Mouse (Mus musculus) CH12.LX (cell line): ENCODE measurements at regions not wholly inside any gene's neighbourhood (a gene's known extent, or its start where the extent isn't known, plus 50 kb on each side); places are given as distances from the start of the nearest gene placed in this dataset.

Experiments
- DNase-seq: peaks from one replicate; pipeline ENCODE4 v3.0.0-alpha.2; 2013; ENCODE audit errors: extremely low read depth
- H3K27ac ChIP-seq: 2 replicates; pipeline ENCODE4 v1.5.1; 2012; ENCODE audit warnings: low read depth, mild to moderate bottlenecking, control low read depth, moderate library complexity; ENCODE audit not compliant: insufficient read depth
- H3K27me3 ChIP-seq: replicated peaks from 2 replicates; pipeline ENCODE3; 2012; ENCODE audit warnings: inconsistent platforms
- H3K36me3 ChIP-seq, 2 experiments: replicated peaks in 1 of 2; 2 replicates each; pipeline versions ENCODE3 to v1.6.1; 2012; ENCODE audit warnings: inconsistent platforms in 1 of 2, low read length in 1 of 2, mild to moderate bottlenecking in 1 of 2, mixed read lengths in 1 of 2, moderate library complexity in 1 of 2; ENCODE audit not compliant: control insufficient read depth in 1 of 2, insufficient read depth in 1 of 2
- H3K4me1 ChIP-seq, 2 experiments: 2 replicates each; pipeline ENCODE4 v1.6.1; 2012; ENCODE audit warnings: inconsistent platforms in 1 of 2, moderate library complexity in 1 of 2; ENCODE audit not compliant: insufficient read depth in 2 of 2, control insufficient read depth in 1 of 2
- H3K4me2 ChIP-seq: 2 replicates; pipeline ENCODE4 v1.6.1; 2012; ENCODE audit warnings: low read depth, mild to moderate bottlenecking, control low read depth; ENCODE audit not compliant: poor library complexity, insufficient read depth, severe bottlenecking
- H3K4me3 ChIP-seq, 3 experiments: fragments of 150-350 bp in 1 of 3; sonication (generic) in 1 of 3; replicated peaks in 1 of 3; 2 replicates each; pipeline versions ENCODE3 to v1.5.1; 2011 to 2012; ENCODE audit warnings: low read depth in 2 of 3, low read length in 2 of 3, mild to moderate bottlenecking in 2 of 3, moderate library complexity in 2 of 3, control low read depth in 1 of 3, improper control_type of control experiment in 1 of 3, inconsistent platforms in 1 of 3, mixed read lengths in 1 of 3; ENCODE audit not compliant: poor library complexity in 1 of 3
- H3K79me2 ChIP-seq: replicated peaks from 2 replicates; pipeline ENCODE4 v1.6.1; 2012; ENCODE audit warnings: mild to moderate bottlenecking, moderate library complexity; ENCODE audit not compliant: control insufficient read depth, poor library complexity, insufficient read depth, severe bottlenecking; ENCODE audit errors: extremely low read depth
- H3K9ac ChIP-seq: 2 replicates; pipeline ENCODE4 v1.6.1; 2012; ENCODE audit warnings: low read depth, mild to moderate bottlenecking, control low read depth, moderate library complexity; ENCODE audit not compliant: insufficient read depth
- H3K9me3 ChIP-seq: replicated peaks from 2 replicates; pipeline ENCODE3; 2012; ENCODE audit warnings: low read length, inconsistent platforms, mixed read lengths
- CHD1 ChIP-seq: IDR thresholded peaks from 2 replicates; pipeline ENCODE4 v1.6.1; 2012; ENCODE audit warnings: low read depth, low read length, improper control_type of control experiment, inconsistent platforms
- ELF1 ChIP-seq: IDR thresholded peaks from 2 replicates; pipeline ENCODE4 v1.6.1; 2014; ENCODE audit warnings: low read depth, mild to moderate bottlenecking, inconsistent platforms, low read length, improper control_type of control experiment
- EP300 ChIP-seq: IDR thresholded peaks from 2 replicates; pipeline ENCODE4 v1.6.1; 2011; ENCODE audit warnings: low read length, improper control_type of control experiment
- ETS1 ChIP-seq: conservative IDR thresholded peaks from 2 replicates; pipeline ENCODE4 v1.6.1; 2012; ENCODE audit warnings: low read depth, mild to moderate bottlenecking, inconsistent platforms, low read length, improper control_type of control experiment, moderate library complexity
- GABPA ChIP-seq: IDR thresholded peaks from 2 replicates; pipeline ENCODE4 v1.6.1; 2012; ENCODE audit warnings: low read depth, low read length, improper control_type of control experiment, inconsistent platforms; ENCODE audit not compliant: insufficient replicate concordance
- HCFC1 ChIP-seq: IDR thresholded peaks from 2 replicates; pipeline ENCODE4 v1.6.1; 2012; ENCODE audit warnings: low read depth, mild to moderate bottlenecking, inconsistent platforms, low read length, improper control_type of control experiment
- JUN ChIP-seq: IDR thresholded peaks from 2 replicates; pipeline ENCODE4 v1.6.1; 2011; ENCODE audit warnings: low read depth, mild to moderate bottlenecking, low read length, improper control_type of control experiment, moderate library complexity; ENCODE audit not compliant: insufficient read depth
- MXI1 ChIP-seq: IDR thresholded peaks from 2 replicates; pipeline ENCODE4 v1.6.1; 2011; ENCODE audit warnings: mild to moderate bottlenecking, low read depth, low read length, improper control_type of control experiment
- MYC ChIP-seq: IDR thresholded peaks from 2 replicates; pipeline ENCODE4 v1.6.1; 2011; ENCODE audit warnings: low read depth, mild to moderate bottlenecking, improper control_type of control experiment, low read length
- NELFE ChIP-seq: IDR thresholded peaks from 2 replicates; pipeline ENCODE4 v1.6.1; 2011; ENCODE audit warnings: low read depth, low read length, improper control_type of control experiment
- PAX5 ChIP-seq: IDR thresholded peaks from 2 replicates; pipeline ENCODE4 v1.6.1; 2012; ENCODE audit warnings: low read length, inconsistent platforms, mixed read lengths
- POLR2AphosphoS2 ChIP-seq: IDR thresholded peaks from 2 replicates; pipeline ENCODE4 v1.6.1; 2011; ENCODE audit warnings: low read depth, low read length, improper control_type of control experiment
- TBP ChIP-seq: conservative IDR thresholded peaks from 2 replicates; pipeline ENCODE4 v1.6.1; 2011; ENCODE audit warnings: low read depth, low read length, improper control_type of control experiment
- TCF12 ChIP-seq: IDR thresholded peaks from 2 replicates; pipeline ENCODE4 v1.6.1; 2014; ENCODE audit warnings: low read depth, mild to moderate bottlenecking, inconsistent platforms, low read length, improper control_type of control experiment
- USF1 ChIP-seq: IDR thresholded peaks from 2 replicates; pipeline ENCODE4 v1.6.1; 2014; ENCODE audit warnings: low read depth, mild to moderate bottlenecking, inconsistent platforms, low read length, improper control_type of control experiment
- USF2 ChIP-seq: conservative IDR thresholded peaks from 2 replicates; pipeline ENCODE4 v1.6.1; 2011; ENCODE audit warnings: low read depth, low read length, improper control_type of control experiment
- ZC3H11A ChIP-seq: IDR thresholded peaks from 2 replicates; pipeline ENCODE4 v1.6.1; 2012; ENCODE audit warnings: low read depth, mild to moderate bottlenecking, inconsistent platforms, low read length, improper control_type of control experiment
- ZMIZ1 ChIP-seq: IDR thresholded peaks from 2 replicates; pipeline ENCODE4 v1.6.1; 2012; ENCODE audit warnings: low read depth, mild to moderate bottlenecking, inconsistent platforms, low read length, improper control_type of control experiment
- dilution Hi-C: fragments of 300-500 bp; cut with MboI; formaldehyde crosslinking; loops from 2 replicates; pipeline ENCODE4 v1.14.3; 2020; ENCODE audit warnings: low sequenced_read_pairs; ENCODE audit not compliant: extremely low pct_unique_long_range_greater_than_20kb, extremely low pct_ligation_motif_present
- in situ Hi-C: fragments of 300-500 bp; cut with MboI; formaldehyde crosslinking; loops from 3 replicates; pipeline ENCODE4 v1.14.3; 2019; ENCODE audit warnings: low sequenced_read_pairs, low pct_ligation_motif_present, low pct_unique_long_range_greater_than_20kb, mixed read lengths

- H3K36me3 ChIP-seq, result no peaks in the 10 kb centered on the region
- no peaks in the 10 kb centered on the region for H3K27me3 ChIP-seq
- no peaks in the 10 kb centered on the region for H3K9me3 ChIP-seq
- in situ Hi-C loops, result no loop called here
- dilution Hi-C loops, result no loop called here
- no peaks in the 10 kb centered on the region for H3K79me2 ChIP-seq
- TF ChIP-seq POLR2AphosphoS2, result no peak
- TF ChIP-seq GABPA, result no peak
- TF ChIP-seq ELF1, result no peak
- no peak for TF ChIP-seq TBP
- TF ChIP-seq USF2, result no peak
- no peak for TF ChIP-seq EP300
- no peak for TF ChIP-seq HCFC1
- no peak for TF ChIP-seq NELFE
- no peak for TF ChIP-seq ETS1
- no peak for TF ChIP-seq PAX5
- TF ChIP-seq ZMIZ1, result no peak
- TF ChIP-seq MXI1, result no peak
- no peak for TF ChIP-seq TCF12
- H3K4me1 ChIP-seq, result no peaks in the 10 kb centered on the region
- H3K27ac ChIP-seq, result no peak overlapping the region
- no peak overlapping the region for H3K9ac ChIP-seq
- no peak for DNase-seq
- H3K4me2 ChIP-seq, result no peak overlapping the region
- no peak overlapping the region for H3K4me3 ChIP-seq
Observed at GRCm38 (mm10) chr5:50762261-50762660, 703.5 kb upstream of the Adgra3 start.

GRCm38 (mm10) chr5:50760386-50760785 lies 701.6 kb upstream of the Adgra3 start:
- Histone ChIP-seq H3K27me3 (no peaks in the 10 kb centered on the region), H3K36me3 (no peaks in the 10 kb centered on the region), H3K4me2 (no peak overlapping the region), H3K27ac (no peak overlapping the region), H3K4me1 (no peaks in the 10 kb centered on the region), H3K79me2 (no peaks in the 10 kb centered on the region), H3K9ac (no peak overlapping the region), H3K4me3 (no peak overlapping the region), H3K9me3 (no peaks in the 10 kb centered on the region)
- in situ Hi-C loops, result no loop called here
- dilution Hi-C loops, result no loop called here
- DNase-seq, result no peak
- no peak for TF ChIP-seq USF1
- TF ChIP-seq POLR2AphosphoS2, result no peak
- peak; percentile 91; the same call in 1 of the 2 replicates for TF ChIP-seq CHD1
- TF ChIP-seq ZC3H11A, result no peak
- TF ChIP-seq JUN, result no peak
- TF ChIP-seq MYC, result no peak
- no peak for TF ChIP-seq EP300
- TF ChIP-seq GABPA, result no peak
- no peak for TF ChIP-seq TBP
